Mouse (Mus musculus) adrenal gland, postnatal 4 days (tissue): Measurements from ENCODE around the gene Dusp14. TPM values are rescaled to one million over a fixed set of nuclear protein-coding genes. Genes with fewer than 3 reads are reported as not detected.

Source experiments
- DNase-seq, 2 experiments: peaks; one replicate each; pipeline ENCODE4 v3.0.0; 2021 to 2022; ENCODE audit warnings: low spot score in 2 of 2, mixed read lengths in 2 of 2
- total RNA-seq, 2 experiments: library from RNA; stranded (reverse); gene quantifications; 2 replicates each; pipeline ENCODE4 v1.2.3; 2021

Dusp14 gene
- total RNA-seq, 2 experiments from 2014 or later, result 4.5 to 6.3 TPM

DNA sequence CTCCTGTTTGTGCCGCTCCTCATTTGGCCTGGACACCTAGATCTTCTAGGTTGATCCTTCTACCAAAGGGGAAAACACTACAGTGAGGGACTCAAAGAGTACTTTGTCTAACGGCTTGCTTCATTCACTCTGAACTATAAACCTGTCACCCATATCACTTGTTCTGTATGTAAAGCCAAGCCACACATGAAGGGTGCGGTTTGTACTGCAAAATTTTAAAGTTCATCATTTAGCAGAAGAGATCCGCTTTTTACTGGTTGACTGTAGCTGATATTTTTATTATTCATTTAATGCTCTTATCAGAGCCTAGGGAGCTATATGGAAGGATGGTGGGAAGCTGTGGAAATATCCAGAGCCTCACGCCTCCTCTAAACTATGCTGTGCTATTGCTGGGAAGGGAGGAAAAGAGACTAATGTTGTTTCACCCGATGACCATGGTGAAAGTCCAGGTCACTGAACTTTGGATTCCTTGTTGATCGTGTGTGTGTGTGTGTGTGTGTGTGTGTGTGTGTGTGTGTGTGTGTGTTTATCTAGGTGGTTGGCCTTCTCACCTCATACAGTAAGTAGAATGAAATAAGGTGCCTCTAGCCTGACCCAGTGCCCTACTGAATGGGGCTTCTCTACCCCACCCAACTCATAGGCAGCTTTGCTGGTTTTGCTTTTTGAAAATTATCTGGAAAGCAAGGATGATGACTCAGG, 52.1 kb downstream of the Dusp14 start:
- no peak for DNase-seq

DNA sequence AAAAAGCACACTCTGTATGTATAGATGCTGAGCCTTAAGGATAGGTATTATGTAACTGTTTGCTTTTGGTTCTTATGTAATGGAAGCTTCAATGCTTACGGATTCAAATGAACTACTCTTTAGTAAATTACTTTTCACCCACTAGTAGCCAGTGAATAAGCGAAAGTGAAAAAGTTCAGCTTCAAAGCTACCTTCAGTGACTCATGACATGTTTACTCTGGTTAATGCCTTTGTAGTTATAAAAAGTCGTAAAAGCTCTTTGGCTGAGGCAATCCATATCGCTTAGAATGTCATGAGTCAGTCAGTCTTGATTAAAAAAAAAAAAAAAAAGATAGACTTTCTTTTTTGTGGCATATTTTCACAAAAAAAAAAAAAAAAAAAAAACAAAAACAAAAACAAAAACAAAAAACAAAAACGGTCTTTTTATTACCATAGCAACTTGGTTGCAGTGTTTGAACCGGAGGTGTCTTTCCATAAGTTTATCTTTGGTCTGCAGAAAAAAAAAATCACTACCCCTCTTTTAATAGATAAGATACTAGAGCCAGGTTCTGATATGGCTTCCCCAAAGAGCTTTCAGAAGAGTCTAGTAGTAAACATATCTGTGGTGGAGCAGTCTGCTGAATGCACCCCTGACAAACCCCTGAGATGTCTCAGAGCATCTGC, 52.8 kb downstream of the Dusp14 start:
- DNase-seq, result no peak

DNA sequence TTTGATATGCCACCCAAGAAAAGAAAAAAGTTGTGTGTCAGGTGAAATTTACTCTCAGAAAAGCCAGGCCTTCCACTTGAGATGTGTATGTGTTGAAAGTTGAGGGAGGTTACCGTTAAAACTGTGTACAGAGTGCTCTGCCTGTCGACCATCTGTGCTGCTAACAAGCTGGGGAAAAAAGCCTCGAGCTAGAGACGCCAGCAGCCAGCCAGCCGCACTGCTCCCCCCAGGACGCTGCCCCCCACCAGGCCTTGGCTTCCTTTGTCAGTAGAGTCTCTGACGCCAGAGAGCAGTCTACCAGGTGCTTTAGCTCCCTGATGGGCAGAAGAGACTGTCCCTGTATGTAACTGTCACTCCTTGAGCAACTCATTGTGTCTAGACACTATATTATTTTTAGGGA, 56.0 kb downstream of the Dusp14 start:
- DNase-seq, result no peak

DNA sequence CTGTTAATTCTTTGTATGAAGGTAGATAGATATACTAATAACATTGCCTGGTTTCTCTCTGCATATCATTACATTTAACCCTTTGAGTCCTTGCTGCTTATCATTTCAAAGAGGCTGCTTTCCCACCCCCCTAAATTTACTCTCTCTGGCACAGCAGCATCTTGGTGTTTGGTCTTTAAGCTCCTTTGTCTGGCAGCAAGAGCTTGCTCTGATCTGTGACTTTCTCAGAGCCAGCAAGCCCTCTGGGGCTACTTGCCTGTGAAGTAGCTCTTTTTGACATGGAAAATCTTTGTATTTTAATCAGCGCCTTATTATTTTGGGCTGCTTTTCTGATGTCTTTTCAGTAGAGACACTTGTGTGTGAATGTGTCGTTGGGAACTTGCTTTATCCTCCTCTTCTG, 57.5 kb downstream of the Dusp14 start:
- DNase-seq, result no peak

DNA sequence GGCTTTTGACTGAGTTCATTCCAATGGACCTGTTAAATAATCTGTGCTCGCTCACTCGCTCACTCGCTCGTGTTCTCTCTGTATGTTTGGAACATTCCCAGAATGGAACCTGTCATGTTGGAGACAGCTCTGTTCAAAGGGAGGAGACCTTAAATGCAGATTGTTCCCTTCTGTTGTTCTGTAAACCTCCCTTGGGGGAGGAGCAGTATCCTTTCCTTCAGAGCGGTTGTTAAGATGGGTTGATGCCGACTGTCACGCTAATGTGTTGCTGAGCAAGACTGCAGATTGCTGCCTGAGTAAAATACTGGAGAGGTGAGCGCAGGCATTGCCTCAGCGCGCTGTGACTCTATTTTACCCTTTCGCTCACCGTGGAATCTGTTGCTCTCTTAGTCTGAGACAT, 58.0 kb downstream of the Dusp14 start:
- no peak for DNase-seq

DNA sequence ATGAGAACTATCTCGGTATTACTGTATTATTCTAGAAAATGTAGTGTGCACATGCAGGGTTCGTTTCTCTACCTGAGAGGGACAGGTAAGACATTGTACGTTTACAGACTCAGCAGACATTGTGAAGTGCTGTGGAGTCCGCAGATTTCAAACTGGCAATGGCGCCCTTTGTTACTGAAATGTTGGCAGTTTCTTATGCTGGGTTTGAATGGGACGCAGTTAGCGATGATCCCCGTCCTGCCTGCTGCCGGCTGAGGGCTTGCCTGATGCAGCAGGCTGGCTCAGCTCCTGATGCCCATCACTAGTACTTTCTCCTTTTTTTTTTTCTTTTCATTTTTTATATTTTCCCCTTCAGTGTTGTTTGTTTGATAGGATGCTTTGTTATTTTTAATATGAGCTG, 58.6 kb downstream of the Dusp14 start:
- DNase-seq, result no peak

DNA sequence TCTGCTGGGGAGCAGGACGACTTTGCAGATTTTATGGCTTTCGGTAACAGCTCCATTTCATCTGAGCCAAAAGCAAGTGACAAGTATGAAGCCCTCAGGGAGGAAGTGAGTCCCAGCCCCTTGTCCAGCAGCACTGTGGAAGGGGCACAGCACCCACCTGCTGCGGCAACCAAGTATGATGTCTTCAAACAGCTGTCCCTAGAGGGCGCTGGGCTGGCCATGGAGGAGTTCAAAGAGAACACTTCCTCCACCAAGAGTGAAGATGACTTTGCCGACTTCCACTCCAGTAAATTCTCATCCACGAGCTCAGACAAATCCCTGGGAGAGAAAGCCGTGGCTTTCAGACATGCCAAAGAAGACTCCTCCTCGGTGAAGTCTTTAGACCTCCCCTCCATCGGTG, 60.1 kb downstream of the Dusp14 start:
- no peak for DNase-seq

DNA sequence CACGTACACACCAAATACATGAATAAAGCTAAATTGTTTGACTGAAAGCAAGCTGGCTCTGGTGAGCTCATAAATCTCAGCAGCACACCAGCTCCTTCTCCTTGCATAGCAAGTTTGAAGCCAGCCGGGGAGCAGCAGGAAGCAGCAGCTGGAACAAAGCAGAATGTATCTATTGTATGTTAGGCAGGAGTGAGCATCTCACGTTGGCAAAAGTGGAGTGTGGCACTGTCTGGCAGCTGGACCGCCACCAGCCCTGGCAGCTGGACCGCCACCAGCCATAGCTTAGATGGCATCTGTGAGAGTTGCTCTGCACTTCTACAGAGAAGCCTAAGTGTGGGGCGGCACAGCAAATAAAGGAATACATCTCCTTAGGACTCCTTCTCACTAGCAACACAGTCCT, 65.1 kb downstream of the Dusp14 start:
- DNase-seq, result no peak

DNA sequence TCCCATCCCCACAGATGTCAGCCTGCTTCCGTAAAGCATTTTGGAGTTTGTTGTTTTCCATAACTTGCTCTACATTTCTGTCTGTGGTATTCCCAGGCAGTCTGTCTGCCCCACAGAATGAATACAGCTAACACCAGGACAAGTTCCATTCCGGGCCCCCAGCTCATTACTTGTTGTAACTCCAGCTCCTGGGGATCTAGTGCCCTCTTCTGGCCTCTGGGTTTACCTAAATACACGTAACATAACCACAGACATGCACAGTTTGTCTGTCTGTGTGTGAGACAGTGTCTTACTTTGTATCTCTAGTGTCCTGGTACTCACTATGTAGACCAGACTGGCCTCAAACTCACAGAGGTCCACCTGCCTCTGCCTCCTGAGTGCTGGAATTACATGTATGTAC, 67.8 kb downstream of the Dusp14 start:
- DNase-seq, result no peak

DNA sequence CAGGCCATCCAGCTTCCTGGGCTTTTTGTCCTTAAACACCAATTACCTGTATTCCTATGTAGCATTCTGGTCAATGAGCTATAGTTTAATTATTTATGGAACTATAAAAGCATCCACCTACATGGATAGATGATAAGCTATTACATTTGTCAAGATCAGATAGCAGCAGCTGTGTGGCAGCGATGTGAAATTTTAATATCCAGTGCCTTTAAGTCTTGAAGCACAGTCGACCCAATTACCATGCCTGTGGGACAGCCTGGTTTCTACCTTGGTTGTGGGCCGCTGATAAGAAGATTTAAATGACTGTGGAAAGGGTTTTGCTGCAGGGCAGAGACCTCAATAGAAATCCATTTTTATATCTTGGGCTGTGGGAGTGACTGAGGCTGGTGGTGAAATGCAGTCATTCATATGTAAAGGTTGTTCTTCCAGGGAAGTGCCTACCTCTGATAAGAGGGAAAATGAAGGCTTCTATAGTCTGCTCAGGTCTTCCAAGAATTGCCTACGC, 69.6 kb downstream of the Dusp14 start:
- DNase-seq, result no peak

DNA sequence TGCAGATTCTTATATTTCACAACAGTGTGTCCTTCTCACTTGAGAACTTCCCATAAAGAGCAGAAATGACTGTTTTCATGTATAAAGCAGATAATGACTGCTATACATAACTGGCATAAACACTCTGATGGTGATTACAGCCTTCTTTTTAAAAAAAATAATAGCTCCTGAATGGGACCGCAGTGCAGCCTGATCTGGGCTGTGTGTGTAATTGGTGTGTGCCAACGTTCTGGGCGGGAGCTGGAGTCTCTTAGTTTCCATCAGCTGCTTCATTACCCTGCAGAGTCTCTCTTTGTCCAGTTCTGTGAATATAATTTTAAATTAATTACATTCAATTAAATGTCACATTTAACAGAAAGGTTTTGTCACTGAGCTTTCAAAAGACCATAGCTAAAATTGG, 70.1 kb downstream of the Dusp14 start:
- DNase-seq, result no peak

Other genes with a start within 250 kb of the Dusp14 start
- gene Hnf1b, start 219.2 kb downstream of the Dusp14 start, total RNA-seq, result 10 to 100 TPM in 1 of 2 experiments, 1 to 10 TPM in 1; 2.2 to 22.2 TPM
- 10 to 100 TPM; 23.9 to 26.3 TPM for gene Ddx52, start 127.2 kb downstream of the Dusp14 start, total RNA-seq
- gene Synrg, start 104.8 kb downstream of the Dusp14 start, total RNA-seq, result 10 to 100 TPM; 40.6 to 46.0 TPM
- 10 to 100 TPM; 24.3 to 26.1 TPM for gene Tada2a, start 60.3 kb upstream of the Dusp14 start, total RNA-seq
- 10 to 100 TPM; 59.1 to 63.5 TPM for gene Acaca, start 60.4 kb upstream of the Dusp14 start, total RNA-seq
- gene Gm11437, start 98.2 kb upstream of the Dusp14 start, total RNA-seq, result not detected